ENCODE assay signal across 8 mouse cellular contexts in the genomic region with DNA sequence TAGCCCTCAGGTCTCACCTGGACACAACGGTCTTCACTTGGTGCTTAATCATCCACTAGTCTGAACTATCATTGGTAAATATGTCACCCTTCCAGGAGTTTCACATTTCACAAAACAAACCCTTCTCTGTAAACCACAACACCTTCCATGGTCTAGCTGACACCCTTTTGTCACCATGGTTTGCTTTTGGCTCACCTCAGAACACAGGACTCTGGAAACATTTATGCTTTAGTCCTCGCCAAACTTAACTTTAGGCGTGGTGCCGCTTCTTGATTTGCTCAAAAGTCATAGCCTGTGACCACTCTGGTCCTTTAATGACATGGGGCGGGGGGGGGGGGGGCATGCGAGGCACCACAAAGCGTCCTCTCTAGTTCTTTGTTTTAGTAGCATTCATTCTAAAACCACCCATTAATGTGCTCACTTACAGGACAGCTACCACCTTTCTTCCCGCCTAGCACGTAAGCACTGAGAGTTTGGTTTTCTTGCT. TPM values are rescaled to one million over a fixed set of nuclear protein-coding genes. Genes with fewer than 3 reads are reported as not detected.
DNase-seq lines count a peak whose midpoint lies in the region; ATAC-seq and TF ChIP-seq lines count a peak whose summit lies in the region.

No protein-coding gene starts in this region.

- ATAC-seq in forebrain, embryonic 15.5 days (replicated peaks), result no peak
- ATAC-seq in liver, postnatal 0 days, result no peak
- ATAC-seq in megakaryocyte-erythroid progenitor cell, adult 5-6 weeks (replicated peaks; ENCODE audit: low FRiP score, low TSS enrichment, poor library complexity, severe bottlenecking), result no peak

- 33% methylated on average over 9 of the region's 9 CpGs for WGBS in heart, adult 2 months
- WGBS in forebrain, embryonic 15.5 days, result 42% methylated on average over 9 of the region's 9 CpGs
- WGBS in liver, postnatal 0 days (ENCODE audit: insufficient replicate concordance), result 30% methylated on average over 9 of the region's 9 CpGs

- TF ChIP-seq POLR2A in heart, adult 2 months (IDR thresholded peaks at IDR 0.05; ENCODE audit: insufficient read depth, low read depth, low read length), result no peak

- no peak for TF ChIP-seq CTCF in heart, adult 2 months (IDR thresholded peaks at IDR 0.05)
- TF ChIP-seq CTCF in liver, postnatal 0 days (IDR thresholded peaks at IDR 0.05; ENCODE audit: low read depth), result no peak

- intact Hi-C loops in heart, adult 2 months (cut with DNase I), result no loop called here

- H3K4me1 ChIP-seq in heart, adult 2 months (ENCODE audit: control insufficient read depth, insufficient read depth, low read length), result peaks cover 8% of the 10 kb centered on the region
- H3K4me1 ChIP-seq in forebrain, embryonic 15.5 days, result peaks cover 29% of the 10 kb centered on the region
- H3K4me1 ChIP-seq in liver, postnatal 0 days (ENCODE audit: insufficient read depth), result peaks cover 33% of the 10 kb centered on the region

- peak overlapping the region; percentile 50 for H3K4me3 ChIP-seq in heart, adult 2 months
- H3K4me3 ChIP-seq in forebrain, embryonic 15.5 days, result peak overlapping the region; percentile 69
- H3K4me3 ChIP-seq in liver, postnatal 0 days (ENCODE audit: low read depth, low read length), result peak overlapping the region; percentile 65

- TF ChIP-seq EP300 in heart, adult 2 months (IDR thresholded peaks at IDR 0.05; ENCODE audit: insufficient read depth, low read depth, low read length), result no peak
- TF ChIP-seq EP300 in liver, postnatal 0 days (IDR thresholded peaks at IDR 0.05; ENCODE audit: low read depth), result no peak

- peak overlapping the region; percentile 55 for H3K4me2 ChIP-seq in forebrain, embryonic 15.5 days (replicated peaks)
- peak overlapping the region; percentile 79 for H3K4me2 ChIP-seq in liver, postnatal 0 days (ENCODE audit: low read depth, low read length)

- H3K9me3 ChIP-seq in forebrain, embryonic 15.5 days, result no peaks in the 10 kb centered on the region
- H3K9me3 ChIP-seq in liver, postnatal 0 days (ENCODE audit: low read length), result no peaks in the 10 kb centered on the region

- H3K27me3 ChIP-seq in heart, adult 2 months (ENCODE audit: control insufficient read depth, insufficient read depth, low read length), result no peaks in the 10 kb centered on the region
- no peaks in the 10 kb centered on the region for H3K27me3 ChIP-seq in forebrain, embryonic 15.5 days
- no peaks in the 10 kb centered on the region for H3K27me3 ChIP-seq in liver, postnatal 0 days (ENCODE audit: insufficient read depth, low read length)

- no peak for DNase-seq in heart, adult 2 months
- DNase-seq in heart, adult 11 months, result no peak
- peak; percentile 91 for DNase-seq in CD4-positive helper T cell, adult 2 months (ENCODE audit: low read depth, low spot score)
- no peak for DNase-seq in liver, postnatal 0 days
- no peak for DNase-seq in urinary bladder, postnatal 25 days (ENCODE audit: low spot score)
- DNase-seq in frontal cortex, postnatal 14 days (ENCODE audit: low spot score in 2 of 2), result no peak

- peak overlapping the region; percentile 99 for H3K27ac ChIP-seq in heart, adult 2 months
- peak overlapping the region; percentile 97 for H3K27ac ChIP-seq in forebrain, embryonic 15.5 days (replicated peaks)
- H3K27ac ChIP-seq in liver, postnatal 0 days (ENCODE audit: low read depth), result peak overlapping the region; percentile 91

- no peak overlapping the region for H3K9ac ChIP-seq in heart, adult 2 months (ENCODE audit: low read depth, low read length)
- H3K9ac ChIP-seq in forebrain, embryonic 15.5 days (replicated peaks), result peak overlapping the region; percentile 70
- peak overlapping the region; percentile 53 for H3K9ac ChIP-seq in liver, postnatal 0 days (replicated peaks)

- no peaks in the 10 kb centered on the region; the same call in 1 of the 2 replicates for H3K36me3 ChIP-seq in heart, adult 2 months (ENCODE audit: control insufficient read depth, insufficient read depth, low read length)
- H3K36me3 ChIP-seq in forebrain, embryonic 15.5 days, result no peaks in the 10 kb centered on the region
- no peaks in the 10 kb centered on the region; the same call in 1 of the 2 replicates for H3K36me3 ChIP-seq in liver, postnatal 0 days (replicated peaks; ENCODE audit: insufficient read depth, low read length)

- H3K79me2 ChIP-seq in heart, adult 2 months (replicated peaks; ENCODE audit: control insufficient read depth, insufficient read depth, low read length), result peaks cover 3% of the 10 kb centered on the region

RNA-seq across cellular contexts. Expression of gene Grk6, which starts 1.0 kb away (rescaled TPM):
- 10 to 100 TPM; 17.1 to 19.5 TPM for total RNA-seq in heart, adult 2 months (2021)
- 22.5 and 29.0 TPM in 2 replicates for polyA plus RNA-seq in heart, adult 2 months (2012; rRNA removed)
- polyA plus RNA-seq in forebrain, embryonic 15.5 days (2015; fragmentation: Nextera tagmentation; extraction: Ambion mirVana), result 46.1 and 47.6 TPM in 2 replicates
- 15.9 and 16.7 TPM in 2 replicates for polyA plus RNA-seq in liver, postnatal 0 days (2015; fragmentation: Nextera tagmentation; extraction: Ambion mirVana)
- total RNA-seq in megakaryocyte-erythroid progenitor cell, adult 5-6 weeks (2014; fragmentation: Nextera tagmentation), result 61.4 and 80.6 TPM in 2 replicates
- total RNA-seq in megakaryocyte-erythroid progenitor cell, adult 5-6 weeks (2017), result 67.7 and 82.4 TPM in 2 replicates

RNA-seq across cellular contexts. Expression of gene F12, which starts 17.2 kb away (rescaled TPM):
- not detected for total RNA-seq in heart, adult 2 months (2021)
- 0.23 TPM in 1 of 2 replicates, not detected in the other for polyA plus RNA-seq in heart, adult 2 months (2012; rRNA removed)
- 0.09 TPM in 1 of 2 replicates, not detected in the other for polyA plus RNA-seq in forebrain, embryonic 15.5 days (2015; fragmentation: Nextera tagmentation; extraction: Ambion mirVana)
- 403 and 418 TPM in 2 replicates for polyA plus RNA-seq in liver, postnatal 0 days (2015; fragmentation: Nextera tagmentation; extraction: Ambion mirVana)
- total RNA-seq in megakaryocyte-erythroid progenitor cell, adult 5-6 weeks (2014; fragmentation: Nextera tagmentation), result not detected in 2 replicates
- total RNA-seq in megakaryocyte-erythroid progenitor cell, adult 5-6 weeks (2017), result not detected in 2 replicates

RNA-seq across cellular contexts. Expression of gene Prr7, which starts 20.2 kb away (rescaled TPM):
- under 1 TPM; 0.86 to 0.94 TPM for total RNA-seq in heart, adult 2 months (2021)
- 0.53 and 1.1 TPM in 2 replicates for polyA plus RNA-seq in heart, adult 2 months (2012; rRNA removed)
- polyA plus RNA-seq in forebrain, embryonic 15.5 days (2015; fragmentation: Nextera tagmentation; extraction: Ambion mirVana), result 3.2 and 3.4 TPM in 2 replicates
- polyA plus RNA-seq in liver, postnatal 0 days (2015; fragmentation: Nextera tagmentation; extraction: Ambion mirVana), result not detected in 2 replicates
- total RNA-seq in megakaryocyte-erythroid progenitor cell, adult 5-6 weeks (2014; fragmentation: Nextera tagmentation), result not detected in 2 replicates
- total RNA-seq in megakaryocyte-erythroid progenitor cell, adult 5-6 weeks (2017), result not detected in 2 replicates

RNA-seq across cellular contexts. Expression of gene Pfn3, which starts 28.8 kb away (rescaled TPM):
- total RNA-seq in heart, adult 2 months (2021), result not detected
- not detected in 2 replicates for polyA plus RNA-seq in heart, adult 2 months (2012; rRNA removed)
- polyA plus RNA-seq in forebrain, embryonic 15.5 days (2015; fragmentation: Nextera tagmentation; extraction: Ambion mirVana), result 0.63 TPM in 1 of 2 replicates, not detected in the other
- polyA plus RNA-seq in liver, postnatal 0 days (2015; fragmentation: Nextera tagmentation; extraction: Ambion mirVana), result not detected in 2 replicates
- not detected in 2 replicates for total RNA-seq in megakaryocyte-erythroid progenitor cell, adult 5-6 weeks (2014; fragmentation: Nextera tagmentation)
- not detected in 2 replicates for total RNA-seq in megakaryocyte-erythroid progenitor cell, adult 5-6 weeks (2017)

RNA-seq across cellular contexts. Expression of gene Dbn1, which starts 44.1 kb away (rescaled TPM):
- total RNA-seq in heart, adult 2 months (2021), result 1 to 10 TPM; 4.8 to 9.3 TPM
- polyA plus RNA-seq in heart, adult 2 months (2012; rRNA removed), result 10.4 and 11.5 TPM in 2 replicates
- polyA plus RNA-seq in forebrain, embryonic 15.5 days (2015; fragmentation: Nextera tagmentation; extraction: Ambion mirVana), result 732 and 750 TPM in 2 replicates
- 4.1 and 4.2 TPM in 2 replicates for polyA plus RNA-seq in liver, postnatal 0 days (2015; fragmentation: Nextera tagmentation; extraction: Ambion mirVana)
- total RNA-seq in megakaryocyte-erythroid progenitor cell, adult 5-6 weeks (2014; fragmentation: Nextera tagmentation), result 0.84 TPM in 1 of 2 replicates, not detected in the other
- total RNA-seq in megakaryocyte-erythroid progenitor cell, adult 5-6 weeks (2017), result 2.4 TPM in 1 of 2 replicates, not detected in the other

Comparison
In these comparisons a context has a peak if more than half of its experiments do, and no peak if none do; other contexts are left out.
1. RNA of gene F12, which starts 17.2 kb away (polyA plus RNA-seq): 403 to 418 TPM in liver, postnatal 0 days; 0.23 TPM in heart, adult 2 months and 0.09 TPM in forebrain, embryonic 15.5 days; every median in the first group is over 100 times any median in the second.
2. Peak in every context shown above with its lines, with median percentiles within 50 percentile points of each other: H3K27ac ChIP-seq and H3K4me3 ChIP-seq.